Mouse (Mus musculus) limb, embryonic 11.5 days (tissue): ENCODE results near the gene Oprm1. TPM values are rescaled to one million over a fixed set of nuclear protein-coding genes. Genes with fewer than 3 reads are reported as not detected.

Experiments used
- ATAC-seq: fragments of 200-750 bp; cut with Nextera tagmentation; 2 replicates; pipeline ENCODE4 v1.8.0; 2017; ENCODE audit warnings: low read depth; ENCODE audit not compliant: insufficient number of reproducible peaks, low FRiP score, low TSS enrichment
- DNase-seq: peaks from one replicate; pipeline ENCODE4 v3.0.0-alpha.2; 2015; ENCODE audit warnings: low spot score
- H3K27ac ChIP-seq: fragments of 300-500 bp; sonication (generic); replicated peaks from 2 replicates; pipeline ENCODE4 v1.5.1; 2014; ENCODE audit warnings: low read depth, mild to moderate bottlenecking, low read length
- H3K27me3 ChIP-seq: fragments of 300-500 bp; sonication (generic); 2 replicates; pipeline ENCODE4 v1.6.1; 2014; ENCODE audit warnings: mild to moderate bottlenecking, low read length, mixed read lengths; ENCODE audit not compliant: control insufficient read depth, insufficient read depth
- H3K36me3 ChIP-seq: fragments of 300-500 bp; sonication (generic); 2 replicates; pipeline ENCODE4 v1.6.1; 2014; ENCODE audit warnings: mild to moderate bottlenecking, low read length, moderate library complexity, mixed read lengths; ENCODE audit not compliant: control insufficient read depth, insufficient read depth
- H3K4me1 ChIP-seq: fragments of 300-500 bp; sonication (generic); 2 replicates; pipeline ENCODE4 v1.6.1; 2014; ENCODE audit warnings: low read length, mixed read lengths; ENCODE audit not compliant: control insufficient read depth, insufficient read depth
- H3K4me2 ChIP-seq: fragments of 300-500 bp; sonication (generic); 2 replicates; pipeline ENCODE4 v1.6.1; 2014; ENCODE audit warnings: low read depth, mild to moderate bottlenecking, moderate library complexity; ENCODE audit not compliant: severe bottlenecking
- H3K4me3 ChIP-seq: fragments of 300-500 bp; sonication (generic); 2 replicates; pipeline ENCODE4 v1.5.1; 2014; ENCODE audit warnings: low read depth, low read length
- H3K9ac ChIP-seq: fragments of 300-500 bp; sonication (generic); 2 replicates; pipeline ENCODE4 v1.6.1; 2014; ENCODE audit warnings: mild to moderate bottlenecking, low read length
- H3K9me3 ChIP-seq: fragments of 300-500 bp; sonication (generic); 2 replicates; pipeline ENCODE4 v1.6.1; 2016; ENCODE audit warnings: low read length; ENCODE audit not compliant: control insufficient read depth
- whole genome bisulfite sequencing: fragments of 180-500 bp; shearing (Covaris S2); extraction: QIAGEN DNeasy Blood & Tissue Kit; methylation state at CpG from one replicate; pipeline ENCODE4 v1.1.7; 2014; 5-methylcytosine and 5-hydroxymethylcytosine counted together
- polyA plus RNA-seq: library from polyadenylated mRNA; unstranded; fragments of >200 nt; fragmentation: Nextera tagmentation; extraction: Ambion mirVana; gene quantifications from 2 replicates; pipeline ENCODE4 v1.2.1, GENCODE M21; 2014

Gene Oprm1
- polyA plus RNA-seq, 1 experiment from 2014 or later = not detected

GRCm38 (mm10) chr10:6968334-6968733 lies 210.0 kb downstream of the Oprm1 start:
- H3K4me1 ChIP-seq = no peaks in the 10 kb centered on the region
- no peak overlapping the region for H3K9ac ChIP-seq
- no peaks in the 10 kb centered on the region for H3K27me3 ChIP-seq
- H3K4me2 ChIP-seq = no peak overlapping the region
- H3K36me3 ChIP-seq = no peaks in the 10 kb centered on the region
- WGBS = 83% methylated on average over 1 of the region's 1 CpGs
- no peak overlapping the region for H3K27ac ChIP-seq
- no peak for DNase-seq
- no peak for ATAC-seq
- no peak overlapping the region for H3K4me3 ChIP-seq
- H3K9me3 ChIP-seq = no peaks in the 10 kb centered on the region

GRCm38 (mm10) chr10:6977843-6978242 lies 219.5 kb downstream of the Oprm1 start:
- Histone ChIP-seq H3K36me3 (no peaks in the 10 kb centered on the region), H3K27ac (no peak overlapping the region), H3K4me3 (no peak overlapping the region), H3K9me3 (no peaks in the 10 kb centered on the region), H3K27me3 (no peaks in the 10 kb centered on the region), H3K4me1 (no peaks in the 10 kb centered on the region), H3K4me2 (no peak overlapping the region), H3K9ac (no peak overlapping the region)
- ATAC-seq (no peak), DNase-seq (no peak)
- 62% methylated on average over 2 of the region's 2 CpGs for WGBS

GRCm38 (mm10) chr10:6978733-6979132 lies 220.4 kb downstream of the Oprm1 start:
- H3K4me1 ChIP-seq = no peaks in the 10 kb centered on the region
- WGBS = 91% methylated on average over 1 of the region's 1 CpGs
- H3K4me2 ChIP-seq = no peak overlapping the region
- no peaks in the 10 kb centered on the region for H3K9me3 ChIP-seq
- H3K27ac ChIP-seq = no peak overlapping the region
- H3K27me3 ChIP-seq = no peaks in the 10 kb centered on the region
- DNase-seq (no peak), ATAC-seq (no peak)
- no peaks in the 10 kb centered on the region for H3K36me3 ChIP-seq
- no peak overlapping the region for H3K9ac ChIP-seq
- no peak overlapping the region for H3K4me3 ChIP-seq

- H3K36me3 ChIP-seq = no peaks in the 10 kb centered on the region
- H3K27me3 ChIP-seq = no peaks in the 10 kb centered on the region
- no peak overlapping the region for H3K4me2 ChIP-seq
- H3K4me3 ChIP-seq = no peak overlapping the region
- no peaks in the 10 kb centered on the region for H3K9me3 ChIP-seq
- DNase-seq (no peak), ATAC-seq (no peak)
- H3K4me1 ChIP-seq = no peaks in the 10 kb centered on the region
- WGBS = 53% methylated on average over 7 of the region's 7 CpGs
- H3K9ac ChIP-seq = no peak overlapping the region
- no peak overlapping the region for H3K27ac ChIP-seq
Measured at GRCm38 (mm10) chr10:6979216-6979615, 220.9 kb downstream of the Oprm1 start.

DNA sequence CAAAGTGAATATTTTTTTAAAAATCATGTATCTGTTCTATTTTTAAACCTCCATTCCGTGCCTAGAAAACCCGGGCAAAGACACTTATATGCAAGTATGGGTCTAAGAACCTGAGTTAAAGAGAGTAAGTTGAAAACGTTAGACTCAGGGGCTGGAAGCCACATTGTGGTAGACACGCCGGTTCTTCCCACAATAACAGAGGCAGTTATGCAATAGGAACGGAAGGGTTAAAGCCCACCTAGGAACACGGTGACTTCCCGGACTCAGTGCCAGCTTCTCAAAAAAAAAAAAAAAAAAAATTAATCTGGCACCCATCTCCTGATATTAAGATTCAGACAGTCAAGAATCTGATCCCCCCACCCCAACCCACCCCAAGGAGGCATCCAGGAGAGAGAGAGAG lies 221.5 kb downstream of the Oprm1 start:
- no peak overlapping the region for H3K4me3 ChIP-seq
- no peak for ATAC-seq
- peak overlapping the region; percentile 20; the same call in 1 of the 2 replicates for H3K4me2 ChIP-seq
- H3K27ac ChIP-seq = no peak overlapping the region
- H3K4me1 ChIP-seq = no peaks in the 10 kb centered on the region
- no peaks in the 10 kb centered on the region for H3K9me3 ChIP-seq
- DNase-seq = no peak
- H3K36me3 ChIP-seq = no peaks in the 10 kb centered on the region
- H3K9ac ChIP-seq = no peak overlapping the region
- H3K27me3 ChIP-seq = no peaks in the 10 kb centered on the region
- WGBS = 47% methylated on average over 8 of the region's 8 CpGs

DNA sequence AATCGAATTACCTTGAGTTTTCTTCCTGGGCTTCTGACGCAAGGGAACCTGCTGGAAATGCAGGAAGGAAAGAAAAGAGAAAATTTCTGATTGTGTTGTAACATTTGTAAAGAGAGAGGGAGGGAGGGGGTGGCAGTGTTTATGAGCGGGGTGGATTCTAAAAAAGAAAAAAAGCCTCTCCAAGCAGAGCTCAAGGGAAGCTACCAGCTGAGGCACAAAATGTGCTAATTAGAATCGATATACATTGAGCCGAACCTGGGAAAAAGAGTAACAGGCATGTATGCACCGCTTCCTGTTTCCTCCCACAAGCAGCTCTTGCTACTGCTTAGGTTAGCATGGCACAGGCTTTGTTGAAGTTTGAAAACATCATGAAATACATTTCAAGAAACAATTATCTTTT lies 221.9 kb downstream of the Oprm1 start:
- 0 out of 2 replicates have a peak overlapping the region, but pooled peaks have one; percentile 27 for H3K9ac ChIP-seq
- H3K4me2 ChIP-seq = peak overlapping the region; percentile 20; the same call in 1 of the 2 replicates
- no peaks in the 10 kb centered on the region for H3K27me3 ChIP-seq
- H3K36me3 ChIP-seq = no peaks in the 10 kb centered on the region
- ATAC-seq (no peak), DNase-seq (no peak)
- no peaks in the 10 kb centered on the region for H3K4me1 ChIP-seq
- no peak overlapping the region for H3K27ac ChIP-seq
- H3K4me3 ChIP-seq = no peak overlapping the region
- WGBS = 26% methylated on average over 6 of the region's 6 CpGs
- H3K9me3 ChIP-seq = no peaks in the 10 kb centered on the region

GRCm38 (mm10) chr10:6982751-6983151 lies 224.4 kb downstream of the Oprm1 start:
- H3K4me1 ChIP-seq = no peaks in the 10 kb centered on the region
- no peaks in the 10 kb centered on the region for H3K27me3 ChIP-seq
- no peak overlapping the region for H3K4me2 ChIP-seq
- DNase-seq (no peak), ATAC-seq (no peak)
- no peak overlapping the region for H3K27ac ChIP-seq
- no peak overlapping the region for H3K4me3 ChIP-seq
- H3K9ac ChIP-seq = no peak overlapping the region
- no peaks in the 10 kb centered on the region for H3K36me3 ChIP-seq
- 74% methylated on average over 2 of the region's 2 CpGs for WGBS
- no peaks in the 10 kb centered on the region for H3K9me3 ChIP-seq

GRCm38 (mm10) chr10:6983431-6983830 lies 225.1 kb downstream of the Oprm1 start:
- Histone ChIP-seq H3K4me2 (no peak overlapping the region), H3K27me3 (no peaks in the 10 kb centered on the region), H3K9me3 (no peaks in the 10 kb centered on the region), H3K36me3 (no peaks in the 10 kb centered on the region), H3K27ac (no peak overlapping the region), H3K4me3 (no peak overlapping the region), H3K9ac (no peak overlapping the region), H3K4me1 (no peaks in the 10 kb centered on the region)
- WGBS = 92% methylated on average over 2 of the region's 2 CpGs
- ATAC-seq (no peak), DNase-seq (no peak)

DNA sequence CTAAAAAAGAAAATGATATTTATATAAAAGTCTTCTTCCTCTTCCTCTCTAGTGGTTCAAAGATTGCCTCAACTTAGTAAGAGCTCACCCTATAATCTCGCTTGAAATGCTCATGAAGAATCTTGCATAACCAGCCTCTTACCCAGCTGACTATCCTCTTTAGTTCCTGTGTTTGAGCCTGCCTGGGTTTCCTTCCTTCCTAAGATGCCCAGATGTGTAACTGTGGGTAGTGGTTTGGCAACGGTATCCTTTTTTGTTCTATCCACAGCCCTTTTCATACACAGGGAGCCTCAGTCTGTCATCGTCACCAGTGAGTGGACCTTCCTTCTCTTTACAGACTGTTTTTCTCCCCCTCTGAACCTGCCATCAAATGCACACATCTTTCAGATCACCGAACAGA lies 227.9 kb downstream of the Oprm1 start:
- no peak for ATAC-seq
- DNase-seq = no peak
- H3K27me3 ChIP-seq = no peaks in the 10 kb centered on the region
- WGBS = 95% methylated on average over 4 of the region's 4 CpGs
- H3K4me3 ChIP-seq = no peak overlapping the region
- no peak overlapping the region for H3K4me2 ChIP-seq
- H3K9ac ChIP-seq = no peak overlapping the region
- no peaks in the 10 kb centered on the region for H3K36me3 ChIP-seq
- no peaks in the 10 kb centered on the region for H3K4me1 ChIP-seq
- H3K27ac ChIP-seq = no peak overlapping the region
- no peaks in the 10 kb centered on the region for H3K9me3 ChIP-seq
